Mouse (Mus musculus) lung, postnatal 0 days (tissue): Measurements from ENCODE around the gene Tnfsf9. TPM values are rescaled to one million over a fixed set of nuclear protein-coding genes. Genes with fewer than 3 reads are reported as not detected.
A peak's percentile ranks its signal among the peaks of the same experiment; 100 is the strongest.

Source experiments
- ATAC-seq: fragments of 200-750 bp; cut with Nextera tagmentation; 2 replicates; pipeline ENCODE4 v1.8.0; 2017; ENCODE audit warnings: moderate library complexity
- DNase-seq: peaks from one replicate; pipeline ENCODE4 v3.0.0-alpha.2; 2016; ENCODE audit warnings: low spot score
- H3K27ac ChIP-seq: fragments of 300-500 bp; sonication (generic); 2 replicates; pipeline ENCODE4 v1.5.1; 2014; ENCODE audit warnings: antibody characterized with exemption, mild to moderate bottlenecking, low read length, mixed read lengths
- H3K27me3 ChIP-seq: fragments of 300-500 bp; sonication (generic); replicated peaks from 2 replicates; pipeline ENCODE4 v1.6.1; 2014; ENCODE audit warnings: low read length, mixed read lengths; ENCODE audit not compliant: insufficient read depth
- H3K36me3 ChIP-seq: fragments of 300-500 bp; sonication (generic); 2 replicates; pipeline ENCODE4 v1.6.1; 2014; ENCODE audit warnings: low read length, mixed read lengths; ENCODE audit not compliant: insufficient read depth
- H3K4me1 ChIP-seq: fragments of 300-500 bp; sonication (generic); 2 replicates; pipeline ENCODE4 v1.6.1; 2014; ENCODE audit warnings: antibody characterized with exemption, low read depth, low read length, mixed read lengths; ENCODE audit not compliant: insufficient read depth
- H3K4me2 ChIP-seq: fragments of 300-500 bp; sonication (generic); replicated peaks from 2 replicates; pipeline ENCODE4 v1.6.1; 2014; ENCODE audit warnings: low read depth, mild to moderate bottlenecking, low read length, moderate library complexity, mixed read lengths
- H3K4me3 ChIP-seq: fragments of 300-500 bp; sonication (generic); 2 replicates; pipeline ENCODE4 v1.5.1; 2014; ENCODE audit warnings: low read depth, low read length
- H3K9ac ChIP-seq: fragments of 300-500 bp; sonication (generic); replicated peaks from 2 replicates; pipeline ENCODE4 v1.6.1; 2014; ENCODE audit warnings: low read depth, mild to moderate bottlenecking
- H3K9me3 ChIP-seq: fragments of 300-500 bp; sonication (generic); 2 replicates; pipeline ENCODE4 v1.6.1; 2016; ENCODE audit warnings: low read length, mixed read lengths
- CTCF ChIP-seq: IDR thresholded peaks from 2 replicates; pipeline ENCODE4 v1.5.1; 2016; ENCODE audit warnings: antibody characterized with exemption, mild to moderate bottlenecking
- EP300 ChIP-seq: IDR thresholded peaks from 2 replicates; pipeline ENCODE4 v1.6.1; 2016; ENCODE audit warnings: antibody characterized with exemption, mild to moderate bottlenecking, control low read depth
- WGBS: fragments of 180-500 bp; shearing (Covaris S2); extraction: QIAGEN DNeasy Blood & Tissue Kit; methylation state at CpG from one replicate; pipeline ENCODE4 v1.1.7; 2014; 5-methylcytosine and 5-hydroxymethylcytosine counted together
- polyA plus RNA-seq: library from polyadenylated mRNA; unstranded; fragments of >200 nt; fragmentation: Nextera tagmentation; extraction: Ambion mirVana; gene quantifications from 2 replicates; pipeline ENCODE4 v1.2.1, GENCODE M21; 2015

Gene Tnfsf9
- polyA plus RNA-seq, 1 experiment from 2014 or later, result 3.0 TPM

- H3K27me3 ChIP-seq, result peaks cover 17% of the 10 kb centered on the region
- no peak within 1 kb of the TSS for H3K9ac ChIP-seq
- ATAC-seq, result no peak
Measured at GRCm38 (mm10) chr17:57148994-57149803, 44.1 kb downstream of the Tnfsf9 start, which contains the start of gene Cd70. TSS of gene Cd70 (minus strand) at chr17:57149777.

DNA sequence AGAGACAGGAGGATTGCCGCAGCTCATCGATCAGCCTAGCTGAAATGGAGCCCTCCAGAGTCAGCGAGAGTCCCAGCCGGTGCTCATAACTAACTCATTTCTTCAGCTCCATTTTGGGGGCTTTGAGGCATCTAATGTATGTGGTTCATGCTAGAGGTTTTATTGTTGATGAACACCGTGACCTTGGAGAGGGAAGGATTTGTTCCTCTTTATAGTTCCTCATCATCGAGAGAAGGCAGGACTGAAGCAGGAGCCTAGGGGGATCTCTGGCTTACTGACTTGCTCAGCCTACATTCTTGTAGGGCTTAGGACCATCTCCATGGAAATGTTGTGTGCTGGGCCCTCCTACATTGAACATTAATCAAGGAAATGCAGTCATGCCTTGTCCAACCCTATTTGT is 47.9 kb downstream of the Tnfsf9 start:
- DNase-seq, result no peak
- 91% methylated on average over 6 of the region's 6 CpGs for WGBS
- ATAC-seq, result no peak
- Histone ChIP-seq H3K9me3 (no peaks in the 10 kb centered on the region), H3K27me3 (peaks cover 12% of the 10 kb centered on the region), H3K4me3 (no peak overlapping the region), H3K27ac (no peak overlapping the region), H3K4me1 (no peaks in the 10 kb centered on the region), H3K4me2 (no peak overlapping the region), H3K36me3 (no peaks in the 10 kb centered on the region), H3K9ac (no peak overlapping the region)
- TF ChIP-seq EP300, result no peak

More at GRCm38 (mm10) chr17:57148994-57149803, 44.1 kb downstream of the Tnfsf9 start, which contains the start of gene Cd70:
- TF ChIP-seq EP300, result no peak
- no peak for TF ChIP-seq CTCF
- Histone ChIP-seq H3K27ac (no peak within 1 kb of the TSS), H3K4me2 (no peak within 1 kb of the TSS), H3K4me3 (peak within 1 kb of the TSS; percentile 12; the same call in 1 of the 2 replicates), H3K9me3 (no peaks in the 10 kb centered on the region), H3K36me3 (no peaks in the 10 kb centered on the region), H3K4me1 (no peaks in the 10 kb centered on the region)
- no peak for DNase-seq
- WGBS, result 3% methylated on average over 39 of the region's 39 CpGs

DNA sequence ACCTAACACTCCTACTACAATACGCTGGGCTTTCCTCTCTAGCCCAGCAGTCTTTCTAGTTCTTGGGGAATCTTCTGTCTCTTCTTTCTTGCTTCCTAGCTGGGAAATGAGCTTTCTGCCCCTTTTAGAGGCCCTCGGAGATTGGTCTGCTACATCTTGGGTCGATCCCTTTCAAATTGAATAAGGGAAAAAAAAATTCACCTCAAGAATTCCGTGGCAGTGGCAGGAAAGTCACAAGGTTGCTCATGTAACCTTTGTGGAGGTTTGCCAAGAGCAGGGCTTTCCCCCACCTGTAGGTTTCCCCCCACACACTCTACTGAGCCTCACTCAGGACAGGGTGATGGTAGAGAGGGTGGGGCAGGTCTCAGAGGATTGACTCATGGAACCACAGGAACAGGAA is 48.7 kb downstream of the Tnfsf9 start:
- Histone ChIP-seq H3K4me1 (no peaks in the 10 kb centered on the region), H3K4me3 (no peak overlapping the region), H3K27ac (no peak overlapping the region), H3K27me3 (peaks cover 12% of the 10 kb centered on the region; the same call in 1 of the 2 replicates), H3K9ac (no peak overlapping the region), H3K4me2 (no peak overlapping the region), H3K9me3 (no peaks in the 10 kb centered on the region), H3K36me3 (no peaks in the 10 kb centered on the region)
- 78% methylated on average over 4 of the region's 4 CpGs for WGBS
- DNase-seq, result no peak
- ATAC-seq, result no peak
- TF ChIP-seq EP300, result no peak
- no peak for TF ChIP-seq CTCF

Other genes starting within 250 kb of the Tnfsf9 start
- not detected in 2 replicates for gene Acsbg2, start 230.9 kb upstream of the Tnfsf9 start, polyA plus RNA-seq
- gene 1700061G19Rik, start 229.8 kb upstream of the Tnfsf9 start, polyA plus RNA-seq, result 0.15 and 0.23 TPM in 2 replicates
- 17.7 TPM in 2 replicates for gene Mllt1, start 169.9 kb upstream of the Tnfsf9 start, polyA plus RNA-seq
- not detected in 2 replicates for gene Acer1, start 123.2 kb upstream of the Tnfsf9 start, polyA plus RNA-seq
- gene Clpp, start 115.0 kb upstream of the Tnfsf9 start, polyA plus RNA-seq, result 62.5 and 71.1 TPM in 2 replicates
- gene Alkbh7, start 108.0 kb upstream of the Tnfsf9 start, polyA plus RNA-seq, result 31.3 and 35.3 TPM in 2 replicates
- gene Pspn, start 105.3 kb upstream of the Tnfsf9 start, polyA plus RNA-seq, result 0.37 TPM in 1 of 2 replicates, not detected in the other
- 33.3 and 37.0 TPM in 2 replicates for gene Gtf2f1, start 94.0 kb upstream of the Tnfsf9 start, polyA plus RNA-seq
- gene Gm17949, start 93.9 kb upstream of the Tnfsf9 start, polyA plus RNA-seq, result 0.50 and 0.68 TPM in 2 replicates
- gene Khsrp, start 73.8 kb upstream of the Tnfsf9 start, polyA plus RNA-seq, result 20.4 and 21.0 TPM in 2 replicates
- not detected in 2 replicates for gene Slc25a41, start 63.7 kb upstream of the Tnfsf9 start, polyA plus RNA-seq
- gene Crb3, start 46.2 kb upstream of the Tnfsf9 start, polyA plus RNA-seq, result 119 and 120 TPM in 2 replicates
- gene Slc25a23, start 45.5 kb upstream of the Tnfsf9 start, polyA plus RNA-seq, result 5.8 and 5.9 TPM in 2 replicates
- gene Dennd1c, start 26.8 kb upstream of the Tnfsf9 start, polyA plus RNA-seq, result 5.7 and 6.0 TPM in 2 replicates
- 7.1 and 7.5 TPM in 2 replicates for gene Tubb4a, start 17.5 kb upstream of the Tnfsf9 start, polyA plus RNA-seq
- gene Cd70, start 44.5 kb downstream of the Tnfsf9 start, polyA plus RNA-seq, result not detected in 2 replicates
- 0.50 and 0.73 TPM in 2 replicates for gene Tnfsf14, start 88.9 kb downstream of the Tnfsf9 start, polyA plus RNA-seq
- 50.2 and 55.0 TPM in 2 replicates for gene C3, start 122.8 kb downstream of the Tnfsf9 start, polyA plus RNA-seq
- gene Gpr108, start 143.1 kb downstream of the Tnfsf9 start, polyA plus RNA-seq, result 48.4 and 48.8 TPM in 2 replicates
- 46.4 and 58.9 TPM in 2 replicates for gene Trip10, start 144.1 kb downstream of the Tnfsf9 start, polyA plus RNA-seq
- gene Vav1, start 173.8 kb downstream of the Tnfsf9 start, polyA plus RNA-seq, result 4.8 and 5.4 TPM in 2 replicates